Mouse (Mus musculus) limb, embryonic 10.5 days (tissue): ENCODE data around the gene Slc6a3. TPM values are rescaled to one million over a fixed set of nuclear protein-coding genes. Genes with fewer than 3 reads are reported as not detected.
A peak's percentile ranks its signal among the peaks of the same experiment; 100 is the strongest.

Experiments used
- DNase-seq: peaks from one replicate; pipeline ENCODE4 v3.0.0-alpha.2; 2017; ENCODE audit warnings: low spot score
- H3K27ac ChIP-seq: fragments of 300-500 bp; sonication (generic); 2 replicates; pipeline ENCODE4 v1.5.1; 2016; ENCODE audit warnings: mild to moderate bottlenecking
- H3K27me3 ChIP-seq: fragments of 300-500 bp; sonication (generic); 2 replicates; pipeline ENCODE4 v1.6.1; 2016; ENCODE audit warnings: low read depth, mild to moderate bottlenecking; ENCODE audit not compliant: poor library complexity, severe bottlenecking
- H3K36me3 ChIP-seq: fragments of 300-500 bp; sonication (generic); 2 replicates; pipeline ENCODE4 v1.6.1; 2016; ENCODE audit warnings: mild to moderate bottlenecking, moderate library complexity
- H3K4me1 ChIP-seq: fragments of 300-500 bp; sonication (generic); 2 replicates; pipeline ENCODE4 v1.6.1; 2016
- H3K4me3 ChIP-seq: fragments of 300-500 bp; sonication (generic); 2 replicates; pipeline ENCODE4 v1.5.1; 2016; ENCODE audit warnings: mild to moderate bottlenecking, moderate library complexity
- H3K9me3 ChIP-seq: fragments of 300-500 bp; sonication (generic); replicated peaks from 2 replicates; pipeline ENCODE4 v1.6.1; 2016; ENCODE audit warnings: mild to moderate bottlenecking
- WGBS: fragments of 180-500 bp; shearing (Covaris S2); methylation state at CpG from one replicate; pipeline ENCODE4 v1.1.7; 2016; 5-methylcytosine and 5-hydroxymethylcytosine counted together
- polyA plus RNA-seq: library from polyadenylated mRNA; unstranded; fragments of >200 nt; fragmentation: Nextera tagmentation; extraction: Ambion mirVana; gene quantifications from 2 replicates; pipeline ENCODE4 v1.2.1, GENCODE M21; 2016

Gene Slc6a3
- polyA plus RNA-seq: not detected in 2 replicates

DNA sequence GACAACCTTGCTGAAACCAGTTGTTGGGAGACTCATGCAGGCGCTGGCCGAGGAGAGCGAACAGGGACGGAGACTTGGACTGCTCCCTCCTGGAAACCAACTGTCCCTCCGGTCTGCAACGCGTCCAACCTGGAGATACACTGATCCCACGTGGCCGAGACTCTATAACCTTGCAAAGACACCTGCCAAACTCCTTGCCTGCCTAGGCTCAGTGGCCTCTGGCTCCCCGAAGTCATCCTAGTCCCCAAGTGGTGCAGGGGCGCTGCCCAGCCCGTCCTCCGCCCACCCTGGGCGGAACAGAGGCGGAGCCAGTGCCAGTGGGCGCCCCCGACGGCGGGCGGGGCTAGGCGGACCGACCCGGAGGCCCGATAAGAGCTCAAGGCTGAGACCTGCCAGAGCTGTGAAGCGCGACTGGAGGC, at the start of gene Slc6a3:
Slc6a3 (plus strand) TSS at position 345 of the 419 bp plus-strand sequence.
- Histone ChIP-seq H3K27ac (no peak within 1 kb of the TSS), H3K27me3 (peaks cover 59% of the 10 kb centered on the region)
- under 1% methylated on average over 26 of the region's 26 CpGs for WGBS

DNA sequence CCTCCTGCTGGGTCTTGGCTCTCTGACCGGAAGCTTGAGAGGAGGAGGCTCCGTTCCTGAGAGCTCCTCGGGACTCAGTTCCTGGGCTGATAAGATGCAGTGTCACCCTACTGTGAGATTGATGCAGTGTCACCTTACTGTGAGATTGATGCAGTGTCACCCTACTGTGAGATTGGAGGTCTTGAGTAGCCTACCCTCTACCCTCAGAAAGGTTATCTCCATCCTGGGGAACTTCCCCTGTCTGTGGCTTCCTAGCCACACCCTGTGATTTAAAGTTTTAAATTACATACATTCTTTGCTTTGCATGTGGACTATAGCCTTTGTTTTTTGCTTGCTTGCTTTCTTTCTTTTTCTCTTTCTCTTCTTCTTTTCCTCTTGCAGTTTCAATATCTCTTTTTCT, 48.4 kb upstream of the Slc6a3 start:
- Histone ChIP-seq H3K4me3 (no peak overlapping the region), H3K9me3 (no peaks in the 10 kb centered on the region), H3K27me3 (no peaks in the 10 kb centered on the region), H3K27ac (no peak overlapping the region), H3K4me1 (no peaks in the 10 kb centered on the region), H3K36me3 (peaks cover 96% of the 10 kb centered on the region)
- DNase-seq: no peak
- 49% methylated on average over 3 of the region's 3 CpGs for WGBS

More for the DNA sequence above, at the start of gene Slc6a3:
- H3K9me3 ChIP-seq: no peaks in the 10 kb centered on the region
- no peaks in the 10 kb centered on the region for H3K36me3 ChIP-seq
- peak within 1 kb of the TSS; percentile 53 for H3K4me3 ChIP-seq
- DNase-seq: peak; percentile 64
- H3K4me1 ChIP-seq: peaks cover 10% of the 10 kb centered on the region

DNA sequence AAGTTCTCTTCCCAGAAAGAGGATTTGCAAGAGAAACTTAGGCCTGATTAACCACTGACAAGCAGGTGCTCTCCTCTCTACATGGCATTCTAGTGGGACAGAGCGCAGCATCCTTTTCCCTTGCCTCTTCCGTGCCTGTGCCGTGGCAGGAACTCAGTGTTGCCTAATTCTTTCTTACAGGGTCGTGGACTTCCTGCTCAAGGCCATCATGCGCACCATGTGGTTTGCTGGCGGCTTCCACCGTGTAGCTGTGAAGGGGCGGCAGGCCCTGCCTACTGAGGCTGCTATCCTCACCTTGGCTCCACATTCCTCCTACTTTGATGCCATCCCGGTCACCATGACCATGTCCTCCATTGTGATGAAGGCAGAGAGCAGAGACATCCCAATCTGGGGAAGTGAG, 47.8 kb upstream of the Slc6a3 start:
- Histone ChIP-seq H3K36me3 (peaks cover 94% of the 10 kb centered on the region), H3K27ac (no peak overlapping the region), H3K27me3 (no peaks in the 10 kb centered on the region), H3K4me3 (no peak overlapping the region), H3K4me1 (no peaks in the 10 kb centered on the region), H3K9me3 (no peaks in the 10 kb centered on the region)
- WGBS: 86% methylated on average over 9 of the region's 9 CpGs
- no peak for DNase-seq

DNA sequence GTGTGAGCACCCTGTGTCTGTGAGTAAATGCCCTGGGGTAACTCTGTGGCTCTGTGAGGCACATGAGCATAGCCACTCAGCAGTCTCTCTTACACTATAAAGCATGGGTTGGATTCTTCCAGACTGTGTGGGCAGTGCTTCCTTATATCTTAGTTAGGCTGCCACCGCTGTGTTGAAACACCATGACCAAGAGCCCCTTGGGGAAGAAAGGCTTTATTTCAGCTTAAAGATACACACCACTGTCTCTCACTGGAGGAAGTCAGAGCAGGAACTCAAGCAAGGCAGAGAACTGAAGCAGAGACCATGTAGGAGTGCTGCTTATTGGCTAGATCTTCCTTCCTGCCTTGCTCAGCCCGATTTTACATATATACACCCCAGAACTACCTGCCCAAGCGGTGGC, 46.6 kb upstream of the Slc6a3 start:
- no peak for DNase-seq
- H3K9me3 ChIP-seq: no peaks in the 10 kb centered on the region
- 92% methylated on average over 3 of the region's 3 CpGs for WGBS
- no peak overlapping the region for H3K4me3 ChIP-seq
- no peaks in the 10 kb centered on the region for H3K4me1 ChIP-seq
- no peaks in the 10 kb centered on the region for H3K27me3 ChIP-seq
- H3K36me3 ChIP-seq: peaks cover 94% of the 10 kb centered on the region
- no peak overlapping the region for H3K27ac ChIP-seq

DNA sequence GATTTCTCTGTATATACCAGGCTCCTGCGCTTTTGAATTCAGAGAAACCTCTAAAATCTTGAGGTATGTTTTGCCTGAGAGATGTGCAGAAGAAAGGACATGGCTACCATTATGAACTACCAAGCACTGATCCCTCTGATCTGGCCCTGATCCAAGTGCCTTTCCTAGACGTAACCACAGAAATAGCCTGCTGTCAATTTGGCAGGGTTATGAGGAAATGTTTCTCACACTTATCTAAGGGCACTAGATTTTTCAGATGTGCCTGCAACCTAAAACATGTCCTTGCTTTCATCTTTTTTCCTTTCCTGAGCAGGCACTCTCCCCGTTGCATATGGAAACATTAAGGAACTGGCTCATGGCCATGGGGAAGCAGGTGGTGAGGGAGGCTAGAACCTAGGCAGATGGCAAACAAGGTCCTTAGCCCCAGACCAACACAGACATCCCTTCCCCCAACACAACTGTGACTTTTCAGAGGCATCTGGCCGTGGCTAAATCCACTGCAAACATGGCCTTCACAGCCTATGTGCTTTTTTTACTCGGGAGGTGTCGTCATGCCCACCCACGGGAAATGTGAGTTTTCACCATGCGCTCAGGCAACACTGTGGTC, 45.9 kb upstream of the Slc6a3 start:
- peaks cover 94% of the 10 kb centered on the region for H3K36me3 ChIP-seq
- H3K9me3 ChIP-seq: no peaks in the 10 kb centered on the region
- H3K27ac ChIP-seq: no peak overlapping the region
- no peaks in the 10 kb centered on the region for H3K4me1 ChIP-seq
- no peaks in the 10 kb centered on the region for H3K27me3 ChIP-seq
- WGBS: 92% methylated on average over 8 of the region's 8 CpGs
- H3K4me3 ChIP-seq: no peak overlapping the region
- no peak for DNase-seq

DNA sequence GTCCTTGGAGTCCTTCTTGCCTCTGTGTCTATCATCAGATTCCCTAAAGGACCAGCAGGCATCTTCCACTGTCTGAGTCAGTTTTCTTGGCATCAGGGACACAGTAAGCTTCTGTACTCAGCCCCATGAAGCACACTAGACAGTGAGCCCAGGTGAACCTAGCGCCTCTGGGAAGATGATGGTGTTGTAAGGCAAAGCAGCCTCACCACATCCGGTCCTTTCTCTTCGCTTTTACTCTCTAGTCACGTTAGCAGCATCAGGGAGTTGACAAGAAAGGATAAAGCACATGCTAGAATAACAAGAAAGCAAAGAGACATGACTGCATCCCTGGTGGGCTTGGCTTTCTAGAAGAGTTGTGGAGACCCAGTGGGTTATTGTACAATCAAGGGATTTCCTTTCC, 43.4 kb upstream of the Slc6a3 start:
- Histone ChIP-seq H3K27ac (no peak overlapping the region), H3K4me1 (no peaks in the 10 kb centered on the region), H3K4me3 (no peak overlapping the region), H3K9me3 (no peaks in the 10 kb centered on the region), H3K36me3 (peaks cover 96% of the 10 kb centered on the region), H3K27me3 (no peaks in the 10 kb centered on the region)
- WGBS: 95% methylated on average over 4 of the region's 4 CpGs
- no peak for DNase-seq

DNA sequence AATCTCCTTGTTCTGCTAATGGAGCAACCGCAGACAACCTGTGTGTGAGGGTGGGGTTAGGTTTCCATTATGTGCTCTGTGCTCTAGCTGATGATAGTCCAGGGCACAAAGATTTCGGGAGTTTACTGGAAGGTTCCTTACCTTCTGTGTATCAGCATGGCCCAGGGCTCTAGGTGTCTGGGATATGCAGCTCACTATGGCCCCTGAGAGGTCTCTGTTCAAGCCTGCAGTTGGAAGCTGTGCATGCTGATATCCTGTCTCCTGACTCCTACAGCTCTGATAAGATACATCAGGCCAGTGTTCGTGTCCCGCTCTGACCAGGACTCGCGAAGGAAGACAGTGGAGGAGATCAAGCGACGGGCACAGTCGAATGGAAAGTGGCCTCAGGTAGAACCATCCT, 42.0 kb upstream of the Slc6a3 start:
- H3K27me3 ChIP-seq: no peaks in the 10 kb centered on the region
- 94% methylated on average over 9 of the region's 9 CpGs for WGBS
- peaks cover 97% of the 10 kb centered on the region for H3K36me3 ChIP-seq

DNA sequence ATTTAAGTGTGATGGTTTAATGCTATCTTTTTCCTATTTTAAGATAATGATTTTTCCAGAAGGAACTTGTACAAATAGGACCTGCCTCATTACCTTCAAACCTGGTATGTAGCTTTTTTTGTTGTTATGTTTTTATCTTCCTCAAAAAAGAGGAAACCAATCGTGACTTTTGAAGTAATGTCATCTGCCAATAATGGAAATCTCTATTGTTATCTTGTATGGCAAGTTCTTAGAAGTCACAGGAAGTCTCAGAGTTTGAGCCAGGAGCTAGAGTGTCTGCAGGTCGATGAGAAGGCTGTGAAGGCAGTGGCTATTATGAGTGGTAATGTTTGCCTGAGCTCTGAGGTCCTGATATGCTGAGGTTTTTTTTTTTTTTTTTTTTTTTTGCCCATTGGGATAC, 40.4 kb upstream of the Slc6a3 start:
- Histone ChIP-seq H3K27ac (no peak overlapping the region), H3K4me3 (no peak overlapping the region), H3K27me3 (no peaks in the 10 kb centered on the region), H3K4me1 (no peaks in the 10 kb centered on the region), H3K36me3 (peaks cover 97% of the 10 kb centered on the region), H3K9me3 (no peaks in the 10 kb centered on the region)
- no peak for DNase-seq
- WGBS: 85% methylated on average over 2 of the region's 2 CpGs

More for the DNA sequence above, 42.0 kb upstream of the Slc6a3 start:
- H3K9me3 ChIP-seq: no peaks in the 10 kb centered on the region
- H3K4me3 ChIP-seq: no peak overlapping the region
- no peaks in the 10 kb centered on the region for H3K4me1 ChIP-seq
- DNase-seq: no peak
- H3K27ac ChIP-seq: no peak overlapping the region

DNA sequence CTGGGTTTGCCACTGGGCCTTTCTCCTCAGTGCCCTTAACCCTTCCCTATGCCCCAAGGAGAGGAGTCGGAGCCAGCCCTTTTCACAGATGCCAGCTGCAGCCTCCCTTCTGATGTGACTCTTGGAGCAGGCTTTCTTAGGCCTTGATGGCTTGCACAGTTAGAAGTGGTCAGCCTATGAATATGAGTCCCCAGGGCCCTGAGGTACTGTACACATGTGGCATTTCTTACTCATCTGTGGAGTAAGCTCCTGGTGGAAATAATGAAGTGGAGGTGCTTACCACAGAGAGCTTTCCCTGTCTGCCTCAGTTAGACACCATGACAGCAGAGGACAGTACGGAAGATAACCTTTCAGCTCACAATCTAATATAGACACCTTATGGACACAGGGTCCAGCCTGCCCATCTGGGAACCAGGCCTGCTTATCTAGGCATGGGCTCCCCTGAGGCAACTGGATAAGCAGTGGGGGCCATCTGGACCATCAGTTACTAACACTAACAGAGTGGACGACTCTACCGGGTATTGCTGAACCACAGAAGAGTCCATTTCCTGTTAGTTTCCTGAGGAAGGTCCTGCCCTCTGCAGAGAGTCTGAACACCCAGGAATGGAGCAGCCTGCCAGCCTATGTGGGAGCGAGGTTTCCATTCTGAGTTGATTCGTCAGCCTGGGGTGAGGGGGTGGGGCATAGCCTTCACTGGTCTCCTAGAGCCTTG, 36.5 kb upstream of the Slc6a3 start:
- H3K4me1 ChIP-seq: no peaks in the 10 kb centered on the region
- H3K36me3 ChIP-seq: peaks cover 86% of the 10 kb centered on the region
- H3K27me3 ChIP-seq: no peaks in the 10 kb centered on the region
- 0 out of 2 replicates have a peak overlapping the region, but pooled peaks have one; percentile 3 for H3K27ac ChIP-seq
- no peaks in the 10 kb centered on the region for H3K9me3 ChIP-seq
- DNase-seq: no peak
- 81% methylated on average over 6 of the region's 6 CpGs for WGBS
- no peak overlapping the region for H3K4me3 ChIP-seq

DNA sequence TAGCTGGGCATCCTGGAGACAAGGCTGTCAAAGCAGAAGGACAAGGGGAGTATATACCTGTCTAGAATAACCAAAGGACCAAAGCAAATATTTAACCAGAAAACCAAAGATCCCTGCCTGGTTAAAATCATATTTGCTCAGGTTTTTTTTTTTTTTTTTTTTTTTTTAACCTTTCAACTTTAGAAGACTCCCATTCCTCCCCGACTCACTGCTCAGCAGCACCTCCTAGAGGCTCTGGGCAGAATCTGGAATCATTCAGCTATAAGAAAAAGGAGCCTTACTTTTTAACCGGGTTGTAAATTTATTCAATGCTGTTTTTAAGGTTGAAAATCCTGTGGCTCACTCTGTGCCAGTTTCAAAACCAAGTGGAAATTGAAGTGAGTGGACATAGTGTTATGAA, 33.8 kb upstream of the Slc6a3 start:
- DNase-seq: no peak
- no peak overlapping the region for H3K4me3 ChIP-seq
- H3K36me3 ChIP-seq: peaks cover 84% of the 10 kb centered on the region
- 75% methylated on average over 2 of the region's 2 CpGs for WGBS
- no peaks in the 10 kb centered on the region for H3K27me3 ChIP-seq
- H3K4me1 ChIP-seq: no peaks in the 10 kb centered on the region
- H3K27ac ChIP-seq: no peak overlapping the region
- H3K9me3 ChIP-seq: no peaks in the 10 kb centered on the region

DNA sequence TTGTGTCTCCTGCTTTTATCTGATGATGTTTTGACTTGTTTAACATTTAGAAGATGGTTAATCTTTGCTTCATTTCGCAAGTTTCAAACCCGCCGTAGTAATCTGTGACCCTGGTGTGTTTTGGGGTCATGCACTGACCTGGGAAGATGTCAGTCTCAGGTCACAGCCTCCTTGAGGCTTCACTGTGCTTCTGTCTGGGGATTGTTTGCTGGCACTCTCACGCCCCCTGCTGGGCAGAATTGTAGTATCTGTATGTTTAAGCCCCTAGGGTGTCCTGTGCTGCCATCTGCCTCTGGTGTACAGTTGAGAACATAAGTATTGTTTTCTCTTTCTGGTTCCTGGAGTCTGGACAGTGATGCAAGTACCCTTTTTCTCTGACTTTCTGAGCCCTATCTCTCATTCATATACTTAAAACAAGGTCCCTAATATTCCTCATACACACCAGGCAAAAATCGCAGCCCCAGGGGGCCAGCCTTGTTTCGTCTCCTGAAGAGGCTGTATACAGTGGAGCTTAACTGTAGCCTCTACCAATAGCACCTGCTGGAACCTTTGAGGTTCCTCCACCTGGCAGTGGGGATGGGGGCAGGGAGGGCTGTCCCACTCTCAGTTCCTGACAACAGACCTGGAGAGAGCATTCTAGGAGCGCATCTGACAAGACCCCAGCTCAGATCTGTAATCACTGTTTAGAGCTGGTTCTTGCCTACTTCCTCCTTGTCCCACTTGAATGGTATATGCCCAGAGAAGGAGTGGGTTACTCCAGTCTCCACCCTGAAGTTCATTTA, 30.7 kb upstream of the Slc6a3 start:
- peaks cover 83% of the 10 kb centered on the region for H3K36me3 ChIP-seq
- WGBS: 72% methylated on average over 7 of the region's 7 CpGs

DNA sequence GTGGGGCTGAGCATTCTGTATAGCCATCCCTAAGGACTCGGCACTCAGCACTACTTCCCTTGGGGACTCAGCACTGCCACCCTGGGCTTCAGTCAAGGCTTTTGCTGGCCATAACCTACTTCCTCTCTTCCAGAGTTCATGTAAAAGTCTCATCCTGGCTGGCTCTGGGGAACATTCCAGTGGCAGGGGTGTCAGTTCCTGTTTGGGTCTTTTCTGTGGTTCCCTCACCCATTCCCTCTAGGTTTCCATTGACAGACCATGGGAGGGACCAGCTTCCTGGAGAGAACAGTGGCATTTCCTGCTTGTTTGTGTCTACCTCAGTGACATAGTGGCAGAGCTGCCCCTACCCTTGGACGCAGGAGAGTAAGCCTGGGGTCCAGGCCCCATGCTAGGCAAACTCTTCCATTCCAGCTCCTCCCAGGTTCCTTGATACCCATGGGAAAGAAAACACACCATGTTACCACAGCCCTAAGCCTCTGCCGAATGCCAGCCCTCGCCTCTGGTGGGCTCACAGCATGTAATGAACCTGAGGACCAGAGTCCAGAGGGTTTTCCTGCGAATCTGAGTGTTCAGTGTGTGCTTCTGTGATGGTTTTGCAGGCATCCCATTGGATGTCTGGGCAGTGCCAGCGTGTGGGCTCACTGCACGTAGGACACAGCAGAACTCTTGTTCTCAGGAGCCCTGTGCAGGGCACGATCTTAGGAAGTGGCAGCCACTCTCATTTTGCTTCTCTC, 27.6 kb upstream of the Slc6a3 start:
- H3K27ac ChIP-seq: no peak overlapping the region
- no peak for DNase-seq
- peaks cover 87% of the 10 kb centered on the region for H3K36me3 ChIP-seq
- 88% methylated on average over 8 of the region's 8 CpGs for WGBS
- no peak overlapping the region for H3K4me3 ChIP-seq
- H3K9me3 ChIP-seq: no peaks in the 10 kb centered on the region
- no peaks in the 10 kb centered on the region for H3K27me3 ChIP-seq
- no peaks in the 10 kb centered on the region for H3K4me1 ChIP-seq

More for the DNA sequence above, 30.7 kb upstream of the Slc6a3 start:
- Histone ChIP-seq H3K4me3 (no peak overlapping the region), H3K27me3 (no peaks in the 10 kb centered on the region), H3K4me1 (no peaks in the 10 kb centered on the region), H3K9me3 (no peaks in the 10 kb centered on the region), H3K27ac (no peak overlapping the region)
- DNase-seq: peak; percentile 76
